Mouse (Mus musculus) adrenal gland, postnatal 14 days (tissue): ENCODE measurements around the gene Kng2. TPM values are rescaled to one million over a fixed set of nuclear protein-coding genes. Genes with fewer than 3 reads are reported as not detected.
"Not testable (repeated sequence)": the region's sequence is repeated elsewhere in the genome, so short reads cannot be mapped to it uniquely, and the experiment has no call there.

ENCODE experiments used
- DNase-seq: peaks from one replicate; pipeline ENCODE4 v3.0.0; 2021; ENCODE audit warnings: mixed read lengths
- long read RNA-seq, 2 experiments: library from polyadenylated mRNA; stranded (forward); transcript quantifications; one replicate each; pipeline ENCODE4 v2.0.0; 2021
- total RNA-seq: library from RNA; stranded (reverse); gene quantifications from 2 replicates; pipeline ENCODE4 v1.2.3, GENCODE M21; 2021

The Kng2 gene
- 28.3 and 64.6 TPM in 2 replicates for total RNA-seq
- long read RNA-seq, experiment 1, transcript Kng2-203 (11 exons, 1,577 nt), result major isoform, 22 of 42 reads
- long read RNA-seq, experiment 1, partial matches to known transcripts, result 17 of 42 reads
- long read RNA-seq, experiment 1, other reads (novel, unspliced or antisense), result 3 of 42 reads
- long read RNA-seq, experiment 2, transcript Kng2-203 (11 exons, 1,577 nt), result major isoform, 47 of 101 reads
- long read RNA-seq, experiment 2, partial matches to known transcripts, result 52 of 101 reads
- long read RNA-seq, experiment 2, other reads (novel, unspliced or antisense), result 2 of 101 reads

DNA sequence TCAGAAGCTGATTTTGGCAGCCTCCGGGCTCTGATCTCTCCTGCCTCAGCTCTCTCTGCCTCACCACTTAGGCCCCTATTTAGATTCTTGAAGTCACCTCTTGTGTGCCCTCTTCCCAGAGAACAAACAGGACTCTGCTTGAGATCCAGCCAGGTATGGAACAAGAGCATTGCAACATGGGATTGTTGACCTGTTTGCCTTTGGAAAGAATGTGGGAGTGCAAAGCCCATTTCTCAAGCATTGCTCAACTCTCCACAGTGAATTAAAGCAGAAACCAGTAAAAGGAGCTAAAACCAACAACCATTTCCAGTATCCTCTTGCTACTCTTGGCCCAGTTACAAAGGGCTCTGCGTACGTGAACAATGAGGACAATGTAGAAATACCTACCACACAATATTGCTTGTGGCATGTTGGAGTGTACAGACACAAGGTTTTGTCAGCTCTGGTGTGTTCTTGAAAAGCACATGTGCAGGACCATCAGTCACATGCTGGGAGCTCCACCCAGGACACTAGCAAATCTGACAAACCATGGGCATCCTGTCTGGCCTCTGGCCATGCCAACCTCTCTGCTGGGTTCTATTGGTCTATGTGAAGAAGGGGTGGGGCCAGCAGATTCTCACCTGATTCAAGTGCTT is at the start of gene Kng2:
TSS of gene Kng2 (minus strand) at position 517 of the 635 bp plus-strand sequence.
- DNase-seq, result peak; percentile 11

DNA sequence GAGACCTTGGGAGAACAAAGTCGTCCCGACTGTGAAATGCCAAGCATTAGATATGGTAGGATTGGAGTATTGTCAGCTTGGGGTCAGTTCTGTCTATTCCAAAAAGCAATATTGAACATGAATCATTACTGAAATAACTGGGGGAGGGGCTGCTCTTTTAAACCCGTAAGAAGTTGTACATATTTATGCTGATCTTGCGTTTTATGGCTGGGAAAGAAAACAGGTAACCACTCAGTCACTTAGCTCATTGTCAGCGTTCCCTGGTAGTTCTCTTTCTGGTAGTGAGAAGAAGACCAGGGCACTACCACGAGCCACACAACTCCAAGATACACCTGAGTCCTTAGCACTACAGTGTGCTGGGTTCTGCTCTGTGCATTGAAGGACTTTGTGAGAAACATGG is 48.2 kb upstream of the Kng2 start:
- DNase-seq, result peak; percentile 43

DNA sequence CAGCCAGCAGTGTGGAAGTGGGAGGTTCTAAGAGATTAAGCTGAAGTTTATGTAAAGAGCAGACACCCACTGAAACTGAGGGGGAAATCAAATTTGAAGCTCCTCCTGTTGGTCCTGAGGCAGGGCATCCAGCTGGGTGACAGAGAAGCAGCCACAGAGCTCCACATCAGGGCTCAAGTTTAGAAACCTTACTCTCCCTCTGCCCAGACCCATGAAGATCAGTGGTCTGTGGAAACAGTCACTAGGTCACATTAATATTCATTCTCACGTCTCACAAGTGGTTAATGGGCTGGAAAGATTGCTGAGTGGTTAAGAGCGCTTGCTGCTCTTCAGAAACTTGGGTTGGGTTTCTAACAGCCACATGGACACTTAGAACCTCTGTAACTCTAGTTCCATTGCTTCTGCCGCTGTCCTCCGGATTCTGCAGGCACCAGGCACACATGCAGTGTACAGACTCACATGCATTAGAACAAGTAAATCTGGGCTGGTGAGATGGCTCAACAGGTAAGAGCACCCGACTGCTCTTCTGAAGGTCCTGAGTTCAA is 31.6 kb upstream of the Kng2 start:
- DNase-seq, result not testable (repeated sequence)

DNA sequence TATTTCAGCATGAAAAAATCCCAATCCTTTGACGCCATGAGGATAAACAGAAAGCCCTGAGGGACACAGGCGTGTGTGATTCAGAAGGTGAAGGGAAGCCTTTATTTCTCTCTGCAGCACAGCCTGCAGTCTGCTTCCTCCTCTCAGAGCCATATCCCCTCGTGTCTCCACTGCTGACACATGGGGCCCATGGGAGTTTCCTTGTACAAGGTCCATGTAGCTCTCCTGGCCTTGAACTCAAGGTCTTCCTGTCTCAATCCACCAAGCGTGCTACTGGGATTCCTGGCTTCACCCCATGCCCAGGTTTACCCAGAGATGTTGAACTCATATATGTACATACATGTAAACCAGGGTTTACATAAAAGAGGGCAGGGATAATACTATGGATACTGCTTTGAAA is 30.3 kb upstream of the Kng2 start:
- peak; percentile 16 for DNase-seq

DNA sequence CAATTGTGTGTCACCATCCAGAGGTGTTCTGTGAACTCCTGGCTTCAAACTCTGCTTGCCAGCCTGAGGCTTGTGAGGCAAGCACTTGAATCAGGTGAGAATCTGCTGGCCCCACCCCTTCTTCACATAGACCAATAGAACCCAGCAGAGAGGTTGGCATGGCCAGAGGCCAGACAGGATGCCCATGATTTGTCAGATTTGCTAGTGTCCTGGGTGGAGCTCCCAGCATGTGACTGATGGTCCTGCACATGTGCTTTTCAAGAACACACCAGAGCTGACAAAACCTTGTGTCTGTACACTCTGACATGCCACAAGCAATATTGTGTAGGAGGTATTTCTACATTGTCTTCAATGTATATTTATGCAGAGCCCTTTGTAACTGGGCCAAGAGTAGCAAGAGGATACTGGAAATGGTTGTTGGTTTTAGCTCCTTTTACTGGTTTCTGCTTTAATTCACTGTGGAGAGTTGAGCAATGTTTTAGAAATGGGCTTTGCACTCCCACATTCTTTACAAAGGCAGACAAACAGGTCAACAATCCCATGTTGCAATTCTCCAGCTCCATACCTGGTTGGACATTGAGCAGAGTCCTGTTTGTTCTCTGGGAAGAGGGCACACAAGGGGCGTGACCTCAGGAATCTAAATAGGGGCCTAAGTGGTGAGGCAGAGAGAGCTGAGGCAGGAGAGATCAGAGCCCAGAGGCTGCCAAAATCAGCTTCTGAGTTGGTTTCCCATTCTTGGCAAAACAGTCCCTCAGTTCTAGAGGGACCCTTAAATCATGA is 28.6 kb upstream of the Kng2 start, which contains the start of gene Kng1:
TSS of gene Kng1 (plus strand) at position 198 of the 780 bp plus-strand sequence.
- DNase-seq, result not testable (repeated sequence)

DNA sequence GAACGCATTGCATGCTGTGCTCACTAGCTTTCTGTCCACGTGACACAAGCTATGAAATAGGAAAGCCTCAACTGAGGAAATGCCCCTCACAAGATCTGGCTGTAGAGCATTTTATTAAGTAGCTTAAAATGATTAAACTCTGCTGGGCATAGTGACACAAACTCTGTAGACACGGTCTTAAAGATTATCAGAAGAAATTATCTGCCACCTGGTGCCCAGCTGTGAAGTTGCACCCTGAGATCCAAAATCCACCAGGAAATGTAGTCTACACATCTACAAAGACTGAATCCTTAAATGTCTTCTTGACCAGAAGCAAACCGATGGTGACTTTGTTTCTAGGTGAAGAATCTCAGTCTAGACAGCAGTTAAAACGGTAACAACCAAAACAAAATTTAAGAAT is 17.0 kb upstream of the Kng2 start:
- peak; percentile 29 for DNase-seq

DNA sequence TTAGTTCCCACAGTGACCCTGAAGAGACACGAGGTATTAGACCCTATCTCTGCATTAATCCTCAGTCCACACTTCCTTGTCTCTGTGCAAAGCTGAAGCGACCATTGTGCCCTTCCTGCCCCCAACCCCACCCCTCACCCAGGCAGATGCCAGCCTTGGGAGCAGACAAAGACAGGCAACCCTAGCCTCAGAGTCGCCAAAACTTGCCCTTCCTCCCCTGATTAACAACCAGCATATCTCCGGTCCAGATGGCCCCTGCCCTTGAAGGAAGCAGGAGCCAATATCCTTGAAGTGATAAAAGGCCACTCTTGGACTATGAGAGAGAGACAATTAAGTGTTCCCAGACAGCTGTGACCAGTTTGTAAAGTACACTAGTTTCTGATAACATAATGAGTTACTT is 11.6 kb upstream of the Kng2 start:
- DNase-seq, result peak; percentile 33

DNA sequence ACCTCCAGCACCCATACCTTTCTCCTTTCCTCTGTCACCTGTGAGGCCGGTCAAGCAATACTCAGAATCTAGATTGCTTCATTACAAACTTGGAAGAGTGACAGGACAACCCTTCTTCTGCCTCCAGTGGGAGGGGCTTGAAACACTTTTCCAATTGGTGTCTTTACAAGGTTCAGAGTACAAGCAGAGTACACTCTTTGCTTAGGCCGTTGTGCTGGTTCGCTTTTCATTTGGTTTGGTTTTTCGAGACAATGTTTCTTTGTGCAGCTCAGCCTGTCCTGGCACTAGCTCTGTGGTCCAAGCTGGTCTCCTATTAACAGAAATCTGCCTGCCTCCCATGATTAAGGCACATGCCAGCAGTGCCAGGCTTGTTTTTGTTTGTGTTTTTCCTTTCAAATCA is 10.0 kb upstream of the Kng2 start:
- DNase-seq, result no peak

DNA sequence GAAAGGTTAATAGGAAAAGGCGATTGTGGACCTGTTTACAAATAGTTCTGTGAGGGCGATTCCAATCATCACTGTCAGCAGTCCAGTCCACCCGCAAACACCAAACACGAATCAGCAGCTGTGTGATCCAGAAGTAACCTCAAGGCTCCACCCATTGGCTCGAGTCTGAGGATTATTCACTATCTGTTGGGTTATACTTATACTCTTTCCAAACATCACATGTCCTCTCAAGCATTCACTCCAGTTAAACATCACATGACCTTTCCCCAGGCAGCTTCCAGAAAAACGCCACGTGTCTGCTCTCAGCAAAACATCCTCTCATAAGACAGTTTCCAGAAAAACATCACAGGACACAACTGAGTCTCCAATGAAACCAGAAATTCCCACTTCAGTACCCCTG is 8.5 kb upstream of the Kng2 start:
- DNase-seq, result no peak

DNA sequence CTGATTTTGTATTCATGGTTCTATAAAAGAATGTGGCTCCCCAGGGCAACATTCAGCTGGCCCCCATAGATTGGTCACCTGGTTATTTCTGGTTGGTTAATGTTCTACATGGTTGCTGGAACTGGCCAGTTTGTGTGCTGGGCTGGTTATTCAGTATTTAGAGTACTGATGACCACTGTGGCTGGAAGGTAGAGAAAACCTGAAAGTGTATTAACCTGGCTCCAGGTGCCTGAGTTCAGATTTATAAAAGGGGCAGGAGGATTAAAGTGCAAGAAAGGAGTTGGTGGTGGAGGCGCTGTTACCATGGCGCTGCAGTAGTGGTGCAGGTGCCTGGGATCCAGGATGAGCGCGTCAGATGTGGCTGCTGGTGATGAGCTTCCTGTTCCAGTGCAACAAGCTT is 4.4 kb upstream of the Kng2 start:
- no peak for DNase-seq

DNA sequence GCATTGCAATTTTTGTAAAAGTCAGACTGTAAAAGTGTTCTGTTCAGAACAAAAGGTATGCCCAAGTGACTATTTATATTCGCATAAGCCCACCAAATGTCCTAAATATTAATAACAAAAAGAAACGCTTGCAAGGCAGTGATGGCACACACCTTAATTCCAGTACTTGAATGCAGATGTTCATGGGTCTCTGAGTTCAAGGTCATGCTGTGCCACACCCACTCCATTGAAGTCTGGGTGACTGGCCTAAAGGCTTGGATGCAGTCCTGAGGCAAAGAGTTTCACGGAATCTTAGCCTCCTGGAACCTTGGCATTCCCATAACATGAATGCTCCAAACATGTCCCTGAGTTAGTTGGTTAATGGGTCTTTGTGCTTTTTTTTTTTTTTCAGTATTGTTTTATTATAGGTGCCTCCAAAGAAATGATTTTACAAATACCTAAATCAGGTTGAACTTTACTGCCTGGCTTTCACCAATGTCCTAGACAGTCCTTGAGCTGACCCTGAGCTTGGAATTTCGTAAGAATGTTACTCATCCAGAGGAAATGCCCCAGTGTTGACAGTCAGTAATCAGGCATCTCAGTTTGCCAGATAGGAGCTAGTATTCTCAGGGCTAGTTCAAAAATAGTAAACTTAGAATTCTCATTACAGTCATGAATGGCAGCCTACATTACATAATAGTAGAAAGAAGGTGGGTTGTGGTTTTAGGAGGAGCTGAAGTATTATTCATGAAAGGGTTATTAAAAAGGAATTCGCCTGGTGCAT is 1.6 kb upstream of the Kng2 start:
- peak; percentile 41 for DNase-seq

DNA sequence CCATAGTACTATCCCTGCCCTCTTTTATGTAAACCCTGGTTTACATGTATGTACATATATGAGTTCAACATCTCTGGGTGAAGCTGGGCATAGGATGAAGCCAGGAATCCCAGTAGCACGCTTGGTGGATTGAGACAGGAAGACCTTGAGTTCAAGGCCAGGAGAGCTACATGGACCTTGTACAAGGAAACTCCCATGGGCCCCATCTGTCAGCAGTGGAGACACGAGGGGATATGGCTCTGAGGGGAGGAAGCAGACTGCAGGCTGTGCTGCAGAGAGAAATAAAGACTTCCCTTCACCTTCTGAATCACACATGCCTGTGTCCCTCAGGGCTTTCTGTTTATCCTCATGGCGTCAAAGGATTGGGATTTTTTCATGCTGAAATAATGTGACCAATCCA is 1.9 kb downstream of the Kng2 start:
- peak; percentile 52 for DNase-seq

DNA sequence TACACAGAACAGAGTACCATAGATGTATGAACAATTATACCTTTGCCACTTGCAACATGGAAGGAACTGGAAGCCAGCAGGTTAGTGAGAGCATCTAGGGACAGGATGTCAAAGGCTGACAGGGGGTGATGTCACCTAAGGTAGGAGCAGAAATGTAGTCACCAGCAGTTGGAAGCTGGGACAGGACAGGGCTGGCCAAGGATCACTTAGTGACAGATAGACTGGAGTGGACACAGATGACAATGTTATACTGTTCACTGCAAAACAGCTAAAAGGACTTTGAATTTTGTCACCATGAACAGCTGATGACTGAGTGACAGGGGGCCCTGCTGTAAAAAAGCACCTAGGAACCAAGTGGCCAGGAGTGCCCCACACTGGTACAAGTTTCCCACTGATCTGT is 2.7 kb downstream of the Kng2 start:
- DNase-seq, result no peak

DNA sequence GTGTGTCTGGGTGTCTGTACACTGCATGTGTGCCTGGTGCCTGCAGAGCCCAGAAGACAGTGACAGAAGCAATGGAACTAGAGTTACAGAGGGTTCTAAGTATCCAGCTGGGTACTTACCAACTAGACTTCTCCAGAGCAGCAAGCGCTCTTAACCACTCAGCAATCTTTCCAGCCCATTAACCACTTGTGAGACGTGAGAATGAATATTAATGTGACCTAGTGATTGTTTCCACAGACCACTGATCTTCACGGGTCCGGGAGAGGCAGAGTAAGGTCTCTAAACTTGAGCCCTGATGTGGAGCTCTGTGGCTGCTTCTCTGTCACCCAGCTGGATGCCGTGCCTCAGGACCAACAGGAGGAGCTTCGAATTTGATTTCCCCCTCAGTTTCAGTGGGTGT is 4.2 kb downstream of the Kng2 start:
- no peak for DNase-seq

DNA sequence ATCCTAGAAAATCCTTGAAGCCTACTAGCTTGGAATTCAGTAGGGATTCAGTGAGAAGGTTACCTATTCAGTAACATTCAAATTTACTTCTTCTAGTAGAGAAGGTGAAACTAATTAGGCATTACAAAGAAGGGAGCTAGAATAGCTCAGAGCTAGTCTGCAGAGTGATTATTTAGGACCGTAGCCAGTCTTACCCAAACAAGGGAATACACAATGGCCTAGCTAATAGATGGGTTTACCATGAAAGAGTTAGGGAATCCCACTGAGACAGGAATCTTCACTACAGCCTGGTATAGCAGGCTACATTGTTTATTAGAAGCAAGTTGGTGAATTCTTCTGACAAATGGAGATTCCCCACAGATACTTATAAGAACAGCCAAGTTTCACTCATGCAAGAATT is 8.7 kb downstream of the Kng2 start:
- DNase-seq, result not testable (repeated sequence)

DNA sequence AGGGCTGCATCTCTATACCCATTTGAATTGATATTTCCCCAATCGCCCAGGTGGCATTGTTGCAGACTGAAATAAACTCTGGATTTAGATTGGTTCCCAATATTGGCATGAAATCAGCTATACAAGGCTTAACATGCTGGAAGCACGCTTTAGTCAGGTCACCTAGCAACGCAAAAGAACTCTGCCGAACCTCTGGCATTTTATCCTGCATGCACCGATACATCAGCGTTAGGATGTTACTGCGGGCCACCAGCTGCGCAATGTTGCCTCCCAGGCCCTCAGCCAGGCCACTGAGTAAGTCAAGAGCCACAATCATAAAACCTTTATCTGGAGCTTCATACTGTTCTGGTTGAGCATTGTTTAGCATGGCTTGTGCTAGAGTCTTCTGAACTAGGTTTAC is 14.6 kb downstream of the Kng2 start:
- DNase-seq, result not testable (repeated sequence)

DNA sequence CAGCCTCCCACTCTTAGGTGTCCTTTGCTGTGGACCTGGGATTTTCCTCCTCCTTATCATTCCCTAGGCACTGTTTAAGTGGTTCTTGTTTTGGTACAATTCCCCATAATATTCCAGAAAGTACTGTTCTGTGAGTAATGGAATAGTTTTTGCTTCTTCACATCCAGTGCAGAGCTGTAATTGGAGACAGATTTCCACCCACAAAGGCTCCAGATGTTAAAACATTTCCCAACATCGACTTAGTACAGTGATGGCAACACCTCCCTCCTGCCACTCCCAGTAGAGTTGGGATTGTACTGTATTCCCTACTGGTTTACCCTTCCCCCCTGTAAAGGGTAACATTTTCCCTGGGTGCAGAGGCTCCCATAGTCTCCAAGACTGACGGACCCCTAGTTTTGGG is 15.5 kb downstream of the Kng2 start:
- DNase-seq, result not testable (repeated sequence)

DNA sequence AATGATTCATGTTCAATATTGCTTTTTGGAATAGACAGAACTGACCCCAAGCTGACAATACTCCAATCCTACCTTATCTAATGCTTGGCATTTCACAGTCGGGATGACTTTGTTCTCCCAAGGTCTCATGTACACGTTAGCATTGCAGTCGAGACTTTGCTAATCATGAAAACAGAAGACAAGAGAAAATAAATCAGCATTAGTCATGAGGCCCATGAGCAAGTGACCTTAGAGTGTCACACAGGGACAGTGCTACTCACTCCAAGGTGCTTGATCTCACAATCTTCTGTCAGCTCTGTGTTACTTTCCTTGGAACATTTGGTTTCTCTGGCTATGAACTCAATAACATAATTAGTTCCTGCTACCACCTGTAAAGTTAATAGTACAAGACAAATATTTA is 32.3 kb downstream of the Kng2 start:
- DNase-seq, result peak; percentile 28

DNA sequence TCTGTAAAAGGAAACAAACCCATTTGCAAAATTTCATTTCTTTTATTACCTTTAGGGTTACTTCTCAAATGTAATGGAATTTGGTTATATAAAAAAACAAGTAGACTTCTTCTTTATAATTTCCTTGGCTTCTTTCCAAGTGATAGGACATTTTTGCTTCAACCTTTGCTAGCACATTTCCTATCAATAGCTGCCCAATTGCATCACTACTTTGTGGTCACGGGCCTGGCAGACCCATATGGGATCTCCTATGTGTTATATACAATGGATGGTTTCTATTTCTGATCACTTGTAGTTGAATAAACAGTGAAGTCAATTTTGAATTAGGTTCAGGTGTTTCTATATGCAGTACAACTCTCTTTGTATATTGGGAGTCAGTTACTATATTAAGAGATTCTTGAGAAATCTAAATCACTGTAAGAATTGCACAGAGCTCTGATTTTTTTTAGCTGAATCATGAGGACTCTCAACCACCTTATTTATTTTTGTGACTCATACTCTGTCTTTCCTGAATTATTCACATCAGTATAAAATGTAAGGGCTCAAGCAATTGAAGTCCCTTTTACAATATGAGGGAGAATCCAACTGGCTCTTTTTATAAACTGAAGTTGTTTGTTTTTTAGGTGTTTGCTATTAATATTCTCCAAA is 61.8 kb downstream of the Kng2 start:
- no peak for DNase-seq

DNA sequence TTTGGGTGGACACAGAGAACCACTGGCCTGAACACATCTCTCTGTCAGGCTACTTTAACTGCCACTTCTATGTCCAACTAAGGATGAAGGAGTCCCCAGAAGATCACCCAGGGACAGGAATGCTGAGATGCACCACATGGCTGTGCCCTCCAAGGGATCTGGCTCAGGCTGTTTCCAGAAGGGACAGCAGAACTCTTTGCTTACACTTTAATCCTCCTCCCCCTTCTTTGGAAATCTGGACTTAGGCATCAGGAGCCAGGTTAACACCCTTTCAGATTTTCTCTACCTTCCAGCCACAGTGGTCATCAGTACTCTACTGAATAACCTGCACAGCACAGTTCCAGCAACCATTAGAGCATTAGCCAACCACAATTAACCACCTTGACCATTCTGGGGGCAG is 66.0 kb downstream of the Kng2 start:
- no peak for DNase-seq

DNA sequence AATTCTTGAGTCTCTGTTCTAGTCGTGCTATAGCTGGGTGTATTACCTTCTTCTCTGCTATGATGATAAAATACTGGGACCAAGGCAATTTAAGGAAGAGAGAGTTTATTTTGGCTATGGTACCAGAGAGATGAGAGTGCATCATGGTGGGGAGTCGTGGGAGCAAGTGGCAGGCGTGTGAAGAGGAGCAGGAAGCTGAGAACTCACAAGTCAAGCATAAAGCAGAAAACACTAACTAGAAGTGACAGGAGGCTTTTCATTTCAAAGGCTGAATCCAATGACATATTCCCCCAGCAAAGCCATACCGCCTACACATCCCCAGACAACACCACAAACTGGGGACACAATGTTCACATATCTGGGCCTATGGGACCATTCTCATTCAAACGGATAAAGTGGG is 67.0 kb downstream of the Kng2 start:
- no peak for DNase-seq

DNA sequence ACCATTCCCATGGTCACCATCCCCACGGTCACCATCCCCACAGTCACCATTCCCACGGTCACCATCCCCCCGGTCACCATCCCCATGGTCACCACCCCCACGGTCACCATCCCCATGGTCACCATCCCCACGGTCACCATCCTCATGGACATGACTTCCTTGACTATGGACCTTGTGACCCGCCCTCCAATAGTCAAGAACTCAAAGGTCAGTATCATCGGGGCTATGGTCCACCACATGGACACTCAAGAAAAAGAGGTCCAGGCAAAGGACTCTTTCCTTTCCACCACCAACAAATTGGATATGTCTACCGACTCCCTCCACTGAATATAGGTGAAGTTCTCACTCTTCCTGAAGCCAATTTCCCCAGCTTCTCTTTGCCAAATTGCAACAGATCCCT is 68.2 kb downstream of the Kng2 start:
- DNase-seq, result no peak
